Mouse (Mus musculus): ENCODE results near the gene Ksr1. TPM values are rescaled to one million over a fixed set of nuclear protein-coding genes. Genes with fewer than 3 reads are reported as not detected.

Ksr1 gene
- polyA plus RNA-seq, 1 experiment from 2014 or later: 3.9 TPM

- H3K9ac ChIP-seq: no peak overlapping the region
- no peaks in the 10 kb centered on the region for H3K36me3 ChIP-seq
- no peaks in the 10 kb centered on the region for H3K27me3 ChIP-seq
- H3K4me1 ChIP-seq: peaks cover 19% of the 10 kb centered on the region
- H3K4me2 ChIP-seq (replicated peaks): no peak overlapping the region
- ATAC-seq (ENCODE audit: insufficient number of reproducible peaks, insufficient read depth, low FRiP score, low TSS enrichment): no peak
- no peak overlapping the region for H3K27ac ChIP-seq
- 75% methylated on average over 5 of the region's 5 CpGs for WGBS
- no peaks in the 10 kb centered on the region for H3K9me3 ChIP-seq
- H3K4me3 ChIP-seq: no peak overlapping the region
Measured at GRCm38 (mm10) chr11:79059850-79060249, 86.4 kb downstream of the Ksr1 start.

- Histone ChIP-seq H3K4me2 (replicated peaks) (no peak overlapping the region), H3K4me3 (no peak overlapping the region), H3K4me1 (peaks cover 27% of the 10 kb centered on the region), H3K36me3 (no peaks in the 10 kb centered on the region), H3K9ac (no peak overlapping the region), H3K9me3 (no peaks in the 10 kb centered on the region), H3K27me3 (no peaks in the 10 kb centered on the region), H3K27ac (no peak overlapping the region)
- 96% methylated on average over 4 of the region's 4 CpGs for WGBS
- no peak for ATAC-seq (ENCODE audit: insufficient number of reproducible peaks, insufficient read depth, low FRiP score, low TSS enrichment)
Measured at GRCm38 (mm10) chr11:79059062-79059461, 87.1 kb downstream of the Ksr1 start.

GRCm38 (mm10) chr11:79058610-79059009 lies 87.6 kb downstream of the Ksr1 start:
- no peak overlapping the region for H3K4me2 ChIP-seq (replicated peaks)
- no peak for ATAC-seq (ENCODE audit: insufficient number of reproducible peaks, insufficient read depth, low FRiP score, low TSS enrichment)
- no peak overlapping the region for H3K4me3 ChIP-seq
- no peaks in the 10 kb centered on the region for H3K9me3 ChIP-seq
- no peak overlapping the region for H3K27ac ChIP-seq
- 94% methylated on average over 6 of the region's 6 CpGs for WGBS
- H3K27me3 ChIP-seq: no peaks in the 10 kb centered on the region
- H3K36me3 ChIP-seq: no peaks in the 10 kb centered on the region
- peaks cover 27% of the 10 kb centered on the region for H3K4me1 ChIP-seq
- no peak overlapping the region for H3K9ac ChIP-seq

DNA sequence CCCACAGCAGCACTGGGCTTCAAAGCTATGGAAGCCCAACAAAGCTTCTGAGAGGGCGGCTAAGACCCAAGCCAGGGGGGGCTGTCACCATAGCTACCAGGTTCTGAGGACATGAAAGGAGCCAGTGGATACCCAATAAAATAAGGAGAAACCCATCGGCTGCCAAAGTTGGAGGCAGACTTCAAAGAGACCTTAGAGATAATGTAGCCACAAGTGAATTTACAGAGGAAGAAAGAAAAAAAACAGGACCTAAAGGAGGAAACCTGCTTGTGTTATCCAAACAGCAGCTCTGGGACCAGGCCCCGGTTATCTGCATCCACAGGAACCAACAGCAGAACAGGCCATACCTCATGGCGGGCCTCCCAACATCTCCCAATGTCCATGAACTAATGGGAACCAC lies 88.4 kb downstream of the Ksr1 start:
- 44% methylated on average over 4 of the region's 4 CpGs for WGBS
- Histone ChIP-seq H3K4me3 (no peak overlapping the region), H3K4me1 (peaks cover 27% of the 10 kb centered on the region), H3K9ac (no peak overlapping the region), H3K9me3 (no peaks in the 10 kb centered on the region), H3K36me3 (no peaks in the 10 kb centered on the region), H3K4me2 (replicated peaks) (no peak overlapping the region), H3K27ac (no peak overlapping the region), H3K27me3 (no peaks in the 10 kb centered on the region)
- no peak for ATAC-seq (ENCODE audit: insufficient number of reproducible peaks, insufficient read depth, low FRiP score, low TSS enrichment)

DNA sequence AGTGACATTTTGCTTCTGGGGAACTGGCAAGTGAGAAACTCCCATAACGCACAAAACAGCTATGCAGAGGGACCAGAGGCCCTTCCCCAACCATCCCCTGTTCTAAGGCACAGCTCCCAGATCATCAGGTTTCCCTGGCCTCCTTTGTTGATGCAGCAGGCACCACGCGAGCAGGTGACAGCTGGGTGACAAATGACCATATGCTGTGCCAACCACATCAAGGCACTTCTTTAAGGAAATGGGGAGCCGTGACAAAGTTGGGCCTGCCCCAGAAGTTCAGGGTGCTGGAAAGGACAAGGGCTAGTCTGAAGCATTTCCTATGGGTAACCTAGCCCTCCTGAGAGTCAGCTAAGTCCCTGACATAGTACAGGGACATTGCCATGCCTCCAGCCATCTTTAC lies 89.3 kb downstream of the Ksr1 start:
- Histone ChIP-seq H3K27me3 (no peaks in the 10 kb centered on the region), H3K9ac (no peak overlapping the region), H3K4me3 (no peak overlapping the region), H3K36me3 (no peaks in the 10 kb centered on the region), H3K4me1 (peaks cover 32% of the 10 kb centered on the region), H3K4me2 (replicated peaks) (no peak overlapping the region), H3K27ac (no peak overlapping the region), H3K9me3 (no peaks in the 10 kb centered on the region)
- 77% methylated on average over 4 of the region's 4 CpGs for WGBS
- ATAC-seq (ENCODE audit: insufficient number of reproducible peaks, insufficient read depth, low FRiP score, low TSS enrichment): no peak

DNA sequence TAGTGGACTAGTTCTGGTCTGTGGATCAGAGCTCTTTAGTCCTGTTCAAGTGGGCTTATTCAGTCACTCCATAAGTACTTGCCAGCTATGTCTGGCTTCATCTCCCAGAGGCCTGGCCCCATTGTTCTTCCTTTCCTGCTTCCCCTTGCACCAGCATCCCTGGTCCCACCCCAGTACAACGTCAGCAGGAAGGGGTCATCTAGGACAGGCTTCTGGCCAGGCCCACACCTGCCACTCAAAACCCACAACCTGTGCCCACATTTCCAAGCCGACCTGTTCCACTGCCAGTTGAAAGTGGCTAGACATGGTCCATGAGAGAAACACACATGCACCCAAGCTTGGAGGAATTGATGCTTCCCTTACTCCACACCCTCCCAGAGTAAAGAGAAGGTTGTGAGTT lies 90.2 kb downstream of the Ksr1 start:
- WGBS: 59% methylated on average over 2 of the region's 2 CpGs
- Histone ChIP-seq H3K27me3 (no peaks in the 10 kb centered on the region), H3K4me1 (peaks cover 32% of the 10 kb centered on the region), H3K4me3 (no peak overlapping the region), H3K4me2 (replicated peaks) (no peak overlapping the region), H3K36me3 (no peaks in the 10 kb centered on the region), H3K9ac (no peak overlapping the region), H3K9me3 (no peaks in the 10 kb centered on the region), H3K27ac (no peak overlapping the region)
- ATAC-seq (ENCODE audit: insufficient number of reproducible peaks, insufficient read depth, low FRiP score, low TSS enrichment): no peak

DNA sequence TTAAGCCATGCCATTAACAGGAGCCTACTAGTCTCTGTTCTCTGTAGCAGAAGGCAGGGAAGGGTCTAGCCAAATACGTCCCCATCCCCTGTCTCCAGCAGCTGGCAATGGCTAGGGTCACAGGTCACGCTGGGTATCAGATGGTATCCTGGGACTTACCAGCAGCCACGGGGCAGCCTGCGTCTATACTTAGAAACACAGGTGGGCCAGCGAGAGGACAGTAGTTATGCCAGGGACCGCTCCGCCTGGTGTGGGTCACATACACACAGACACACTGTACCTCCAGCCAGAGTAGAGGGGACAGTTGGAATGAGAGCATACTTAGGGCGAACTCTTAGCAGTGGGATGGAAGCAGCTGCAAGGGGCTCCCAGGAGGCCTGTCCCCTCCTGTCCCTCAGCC lies 91.0 kb downstream of the Ksr1 start:
- Histone ChIP-seq H3K9me3 (no peaks in the 10 kb centered on the region), H3K27ac (peak overlapping the region; percentile 73), H3K27me3 (no peaks in the 10 kb centered on the region), H3K4me2 (replicated peaks) (no peak overlapping the region), H3K36me3 (no peaks in the 10 kb centered on the region), H3K9ac (no peak overlapping the region), H3K4me1 (peaks cover 32% of the 10 kb centered on the region), H3K4me3 (no peak overlapping the region)
- 65% methylated on average over 8 of the region's 8 CpGs for whole genome bisulfite sequencing
- ATAC-seq (ENCODE audit: insufficient number of reproducible peaks, insufficient read depth, low FRiP score, low TSS enrichment): 0 out of 2 replicates have a peak, but pooled peaks have one; percentile 6

DNA sequence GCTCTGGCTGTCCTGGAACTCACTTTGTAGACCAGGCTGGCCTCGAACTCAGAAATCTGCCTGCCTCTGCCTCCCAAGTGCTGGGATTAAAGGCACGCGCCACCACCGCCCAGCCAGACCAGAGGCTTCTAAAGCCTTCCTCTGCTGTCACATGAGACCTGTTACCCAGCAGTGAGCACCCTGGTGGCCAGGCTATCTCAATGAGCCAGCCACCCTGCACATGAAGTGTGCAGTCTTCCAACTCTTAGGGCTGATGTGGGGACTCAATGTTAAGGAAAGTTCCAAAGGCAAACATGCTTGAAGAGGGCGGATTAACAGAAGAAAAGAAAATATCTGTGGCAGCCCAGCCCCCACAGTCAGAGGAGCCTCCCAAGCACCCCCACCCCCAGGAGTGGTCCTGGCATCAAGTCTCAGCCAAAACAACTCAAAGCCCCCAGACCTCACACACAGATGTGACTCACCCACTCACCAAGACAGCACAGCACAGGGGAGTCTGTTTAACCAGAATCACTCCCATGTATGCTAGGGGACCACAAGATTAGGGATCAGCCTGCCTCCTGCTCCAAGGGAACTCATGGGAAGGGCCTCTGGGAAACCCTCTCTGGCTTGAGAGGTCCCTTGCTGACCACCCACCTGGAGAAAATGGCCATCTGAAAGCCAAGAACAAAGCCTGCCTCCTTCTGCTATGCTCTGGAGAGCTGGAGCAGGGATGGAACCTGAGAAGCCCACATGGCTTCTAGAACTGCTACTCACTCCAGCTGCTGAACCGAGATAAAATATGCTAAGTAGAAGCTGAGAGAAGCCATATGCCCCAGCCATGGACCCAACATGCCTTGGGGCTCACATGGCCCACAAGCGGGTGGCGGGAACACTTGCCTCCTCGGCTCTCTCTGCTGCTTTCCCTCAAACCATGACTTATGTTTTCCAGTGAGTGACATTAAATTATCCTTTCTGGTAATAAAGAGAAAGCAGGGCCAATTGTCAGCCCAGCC lies 91.8 kb downstream of the Ksr1 start:
- peak overlapping the region; percentile 73 for H3K27ac ChIP-seq
- WGBS: 58% methylated on average over 9 of the region's 9 CpGs
- no peaks in the 10 kb centered on the region for H3K36me3 ChIP-seq
- H3K9ac ChIP-seq: no peak overlapping the region
- peak; percentile 38; the same call in 1 of the 2 replicates for ATAC-seq (ENCODE audit: insufficient number of reproducible peaks, insufficient read depth, low FRiP score, low TSS enrichment)
- peaks cover 32% of the 10 kb centered on the region for H3K4me1 ChIP-seq
- H3K9me3 ChIP-seq: no peaks in the 10 kb centered on the region
- no peak overlapping the region for H3K4me3 ChIP-seq
- H3K4me2 ChIP-seq (replicated peaks): no peak overlapping the region
- H3K27me3 ChIP-seq: no peaks in the 10 kb centered on the region

GRCm38 (mm10) chr11:79053437-79053836 lies 92.8 kb downstream of the Ksr1 start:
- H3K9me3 ChIP-seq: no peaks in the 10 kb centered on the region
- no peak overlapping the region for H3K4me3 ChIP-seq
- H3K9ac ChIP-seq: no peak overlapping the region
- H3K4me1 ChIP-seq: peaks cover 32% of the 10 kb centered on the region
- no peak overlapping the region for H3K4me2 ChIP-seq (replicated peaks)
- H3K27me3 ChIP-seq: no peaks in the 10 kb centered on the region
- no peak for ATAC-seq (ENCODE audit: insufficient number of reproducible peaks, insufficient read depth, low FRiP score, low TSS enrichment)
- no peaks in the 10 kb centered on the region for H3K36me3 ChIP-seq
- H3K27ac ChIP-seq: peak overlapping the region; percentile 18; the same call in 1 of the 2 replicates

- Histone ChIP-seq H3K27me3 (no peaks in the 10 kb centered on the region), H3K4me1 (peaks cover 31% of the 10 kb centered on the region), H3K4me2 (replicated peaks) (no peak overlapping the region), H3K9me3 (no peaks in the 10 kb centered on the region), H3K9ac (no peak overlapping the region), H3K4me3 (no peak overlapping the region), H3K27ac (no peak overlapping the region; the same call in 1 of the 2 replicates), H3K36me3 (no peaks in the 10 kb centered on the region)
- WGBS: 50% methylated on average over 6 of the region's 6 CpGs
- no peak for ATAC-seq (ENCODE audit: insufficient number of reproducible peaks, insufficient read depth, low FRiP score, low TSS enrichment)
Measured at GRCm38 (mm10) chr11:79052769-79053168, 93.4 kb downstream of the Ksr1 start.

DNA sequence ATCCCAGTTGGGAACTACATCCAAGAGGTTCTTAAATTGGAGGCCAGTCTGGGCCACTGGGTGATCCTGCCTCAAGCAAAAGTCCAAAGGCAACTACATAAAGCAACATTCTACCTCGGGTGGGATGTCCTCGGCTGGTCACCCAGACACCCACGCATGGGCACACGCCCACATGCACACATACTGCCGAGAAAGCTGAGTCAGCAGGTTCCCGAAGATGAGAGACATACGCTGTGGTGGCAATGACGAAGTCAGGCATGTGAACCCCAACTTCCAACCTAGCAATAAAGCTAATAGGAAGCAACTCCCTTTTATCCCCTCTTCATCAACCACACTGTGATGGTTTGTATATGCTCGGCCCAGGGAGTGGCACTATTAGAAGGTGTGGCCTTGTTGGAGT lies 94.7 kb downstream of the Ksr1 start:
- Histone ChIP-seq H3K9me3 (no peaks in the 10 kb centered on the region), H3K27ac (no peak overlapping the region), H3K36me3 (no peaks in the 10 kb centered on the region), H3K4me3 (no peak overlapping the region), H3K27me3 (no peaks in the 10 kb centered on the region), H3K4me1 (peaks cover 35% of the 10 kb centered on the region), H3K4me2 (replicated peaks) (no peak overlapping the region), H3K9ac (no peak overlapping the region)
- 90% methylated on average over 9 of the region's 9 CpGs for WGBS
- ATAC-seq (ENCODE audit: insufficient number of reproducible peaks, insufficient read depth, low FRiP score, low TSS enrichment): no peak

- Histone ChIP-seq H3K9ac (no peak overlapping the region), H3K27me3 (no peaks in the 10 kb centered on the region), H3K9me3 (no peaks in the 10 kb centered on the region), H3K27ac (no peak overlapping the region), H3K36me3 (no peaks in the 10 kb centered on the region), H3K4me3 (no peak overlapping the region), H3K4me2 (replicated peaks) (no peak overlapping the region), H3K4me1 (peaks cover 35% of the 10 kb centered on the region)
- 91% methylated on average over 16 of the region's 16 CpGs for WGBS
- no peak for ATAC-seq (ENCODE audit: insufficient number of reproducible peaks, insufficient read depth, low FRiP score, low TSS enrichment)
Measured at GRCm38 (mm10) chr11:79050781-79051507, 95.3 kb downstream of the Ksr1 start.
